Mouse (Mus musculus): ENCODE results near the gene Gm20888.
"Not testable (repeated sequence)": the region's sequence is repeated elsewhere in the genome, so short reads cannot be mapped to it uniquely, and the experiment has no call there.

Gm20888 gene

GRCm38 (mm10) chrY:70441582-70441981 lies at the start of gene Gm20888:
Gene Gm20888, plus strand, starts transcription at chrY:70441882.
- DNase-seq (ENCODE audit: low read depth, low spot score) = not testable (repeated sequence)

Measured in ZHBTc4 (cell line).